Mouse (Mus musculus): ENCODE results near the gene Fbxo24.

Fbxo24 gene

GRCm38 (mm10) chr5:137566416-137566815, 62.4 kb downstream of the Fbxo24 start:
- DNase-seq (ENCODE audit: low read depth in 2 of 2, low spot score in 2 of 2), result no peak

- no peak for DNase-seq (ENCODE audit: low read depth in 2 of 2, low spot score in 2 of 2)
Measured at GRCm38 (mm10) chr5:137565744-137566143, 63.1 kb downstream of the Fbxo24 start.

- no peak for DNase-seq (ENCODE audit: low read depth in 2 of 2, low spot score in 2 of 2)
Measured at GRCm38 (mm10) chr5:137562965-137563364, 65.8 kb downstream of the Fbxo24 start.
